Mouse (Mus musculus) urinary bladder, postnatal 4 days (tissue): ENCODE measurements around the gene Ncam2.
"Not testable (repeated sequence)": the region's sequence is repeated elsewhere in the genome, so short reads cannot be mapped to it uniquely, and the experiment has no call there.

Source experiments
- DNase-seq, 2 experiments: peaks; one replicate each; pipeline ENCODE4 v3.0.0; 2021 to 2022; ENCODE audit warnings: low spot score in 2 of 2

The Ncam2 gene

GRCm38 (mm10) chr16:81285882-81286281 is 85.4 kb downstream of the Ncam2 start:
- no peak for DNase-seq

- no peak for DNase-seq
These were observed 103.3 kb downstream of the Ncam2 start for GRCm38 (mm10) chr16:81303806-81304205.

GRCm38 (mm10) chr16:81309215-81309614 is 108.7 kb downstream of the Ncam2 start:
- no peak for DNase-seq

- DNase-seq, result no peak
These were observed 118.5 kb downstream of the Ncam2 start for GRCm38 (mm10) chr16:81319037-81319436.

GRCm38 (mm10) chr16:81330539-81330938 is 130.0 kb downstream of the Ncam2 start:
- no peak for DNase-seq

GRCm38 (mm10) chr16:81365901-81366300 is 165.4 kb downstream of the Ncam2 start:
- DNase-seq, result no peak

GRCm38 (mm10) chr16:81374234-81374633 is 173.7 kb downstream of the Ncam2 start:
- DNase-seq, result no peak

- DNase-seq, result no peak
These were observed 179.9 kb downstream of the Ncam2 start for GRCm38 (mm10) chr16:81380434-81380833.

GRCm38 (mm10) chr16:81388646-81389045 is 188.1 kb downstream of the Ncam2 start:
- no peak for DNase-seq

GRCm38 (mm10) chr16:81434559-81434958 is 234.1 kb downstream of the Ncam2 start:
- no peak for DNase-seq

GRCm38 (mm10) chr16:81437091-81437867 is 236.8 kb downstream of the Ncam2 start:
- DNase-seq, result no peak

GRCm38 (mm10) chr16:81437868-81438249 is 237.4 kb downstream of the Ncam2 start:
- no peak for DNase-seq

GRCm38 (mm10) chr16:81450851-81451250 is 250.4 kb downstream of the Ncam2 start:
- no peak for DNase-seq

- no peak for DNase-seq
These were observed 252.5 kb downstream of the Ncam2 start for GRCm38 (mm10) chr16:81452988-81453387.

- DNase-seq, result no peak
These were observed 254.0 kb downstream of the Ncam2 start for GRCm38 (mm10) chr16:81454472-81454871.

GRCm38 (mm10) chr16:81462731-81463130 is 262.2 kb downstream of the Ncam2 start:
- not testable (repeated sequence) for DNase-seq

GRCm38 (mm10) chr16:81472925-81473324 is 272.4 kb downstream of the Ncam2 start:
- DNase-seq, result no peak

GRCm38 (mm10) chr16:81481058-81481457 is 280.6 kb downstream of the Ncam2 start:
- no peak for DNase-seq

GRCm38 (mm10) chr16:81496111-81496510 is 295.6 kb downstream of the Ncam2 start:
- DNase-seq, result no peak

- no peak for DNase-seq
These were observed 302.1 kb downstream of the Ncam2 start for GRCm38 (mm10) chr16:81502578-81502977.

- DNase-seq, result no peak
These were observed 335.7 kb downstream of the Ncam2 start for GRCm38 (mm10) chr16:81536230-81536629.

- no peak for DNase-seq
These were observed 387.1 kb downstream of the Ncam2 start for GRCm38 (mm10) chr16:81587565-81588107.

GRCm38 (mm10) chr16:81623276-81623675 is 422.8 kb downstream of the Ncam2 start:
- no peak for DNase-seq

- no peak for DNase-seq
These were observed 423.3 kb downstream of the Ncam2 start for GRCm38 (mm10) chr16:81623776-81624175.
